Mouse (Mus musculus): Measurements from ENCODE around the gene Zdhhc4. TPM values are rescaled to one million over a fixed set of nuclear protein-coding genes. Genes with fewer than 3 reads are reported as not detected.

Gene Zdhhc4
- polyA plus RNA-seq, 1 experiment from 2014 or later: 68.4 TPM

GRCm38 (mm10) chr5:143315514-143315888 lies 13.6 kb downstream of the Zdhhc4 start:
- WGBS: 12% methylated on average over 8 of the region's 8 CpGs
- H3K36me3 ChIP-seq (ENCODE audit: poor library complexity, severe bottlenecking): peaks cover 75% of the 10 kb centered on the region
- ATAC-seq: no peak

GRCm38 (mm10) chr5:143314730-143315513 lies 14.1 kb downstream of the Zdhhc4 start, which contains the start of gene E130309D02Rik:
Gene E130309D02Rik, minus strand, starts transcription at chr5:143315360.
- Histone ChIP-seq H3K27me3 (no peaks in the 10 kb centered on the region), H3K9me3 (replicated peaks) (no peaks in the 10 kb centered on the region), H3K9ac (peak within 1 kb of the TSS; percentile 95), H3K27ac (peak within 1 kb of the TSS; percentile 96), H3K36me3 (ENCODE audit: poor library complexity, severe bottlenecking) (peaks cover 75% of the 10 kb centered on the region), H3K4me2 (peak within 1 kb of the TSS; percentile 91), H3K4me3 (peak within 1 kb of the TSS; percentile 75), H3K4me1 (peaks cover 26% of the 10 kb centered on the region)
- WGBS: under 1% methylated on average over 101 of the region's 101 CpGs
- peak; percentile 90 for ATAC-seq

More at GRCm38 (mm10) chr5:143315514-143315888, 13.6 kb downstream of the Zdhhc4 start:
- Histone ChIP-seq H3K27ac (no peak overlapping the region; the same call in 1 of the 2 replicates), H3K27me3 (no peaks in the 10 kb centered on the region), H3K9ac (no peak overlapping the region), H3K4me1 (peaks cover 26% of the 10 kb centered on the region), H3K4me3 (peak overlapping the region; percentile 75), H3K9me3 (replicated peaks) (no peaks in the 10 kb centered on the region), H3K4me2 (peak overlapping the region; percentile 91)

GRCm38 (mm10) chr5:143314183-143314729 lies 14.8 kb downstream of the Zdhhc4 start:
- peak overlapping the region; percentile 95 for H3K9ac ChIP-seq
- ATAC-seq: peak; percentile 16; the same call in 1 of the 2 replicates
- H3K36me3 ChIP-seq (ENCODE audit: poor library complexity, severe bottlenecking): peaks cover 75% of the 10 kb centered on the region
- WGBS: under 1% methylated on average over 16 of the region's 16 CpGs
- no peaks in the 10 kb centered on the region for H3K9me3 ChIP-seq (replicated peaks)
- H3K4me1 ChIP-seq: peaks cover 28% of the 10 kb centered on the region
- H3K4me3 ChIP-seq: peak overlapping the region; percentile 75
- H3K4me2 ChIP-seq: peak overlapping the region; percentile 91
- no peaks in the 10 kb centered on the region for H3K27me3 ChIP-seq
- peak overlapping the region; percentile 96 for H3K27ac ChIP-seq

- ATAC-seq: no peak
- H3K27ac ChIP-seq: no peak overlapping the region
- H3K4me3 ChIP-seq: 0 out of 2 replicates have a peak overlapping the region, but pooled peaks have one; percentile 7
- H3K27me3 ChIP-seq: no peaks in the 10 kb centered on the region
- 73% methylated on average over 8 of the region's 8 CpGs for WGBS
- no peak overlapping the region for H3K9ac ChIP-seq
- peaks cover 77% of the 10 kb centered on the region for H3K36me3 ChIP-seq (ENCODE audit: poor library complexity, severe bottlenecking)
- H3K9me3 ChIP-seq (replicated peaks): no peaks in the 10 kb centered on the region
- no peak overlapping the region for H3K4me2 ChIP-seq
- peaks cover 33% of the 10 kb centered on the region for H3K4me1 ChIP-seq
These were observed 17.2 kb downstream of the Zdhhc4 start for GRCm38 (mm10) chr5:143311886-143312285.

- peak overlapping the region; percentile 21; the same call in 1 of the 2 replicates for H3K9ac ChIP-seq
- no peak for ATAC-seq
- no peak overlapping the region for H3K4me3 ChIP-seq
- peaks cover 86% of the 10 kb centered on the region for H3K36me3 ChIP-seq (ENCODE audit: poor library complexity, severe bottlenecking)
- no peak overlapping the region for H3K4me2 ChIP-seq
- H3K27me3 ChIP-seq: no peaks in the 10 kb centered on the region
- 94% methylated on average over 7 of the region's 7 CpGs for WGBS
- no peaks in the 10 kb centered on the region for H3K9me3 ChIP-seq (replicated peaks)
- no peak overlapping the region for H3K27ac ChIP-seq
- peaks cover 40% of the 10 kb centered on the region for H3K4me1 ChIP-seq
These were observed 19.1 kb downstream of the Zdhhc4 start for GRCm38 (mm10) chr5:143309916-143310315.

GRCm38 (mm10) chr5:143308825-143309224 lies 20.2 kb downstream of the Zdhhc4 start:
- Histone ChIP-seq H3K27me3 (no peaks in the 10 kb centered on the region), H3K4me3 (no peak overlapping the region), H3K4me1 (peaks cover 37% of the 10 kb centered on the region), H3K27ac (no peak overlapping the region), H3K36me3 (ENCODE audit: poor library complexity, severe bottlenecking) (peaks cover 95% of the 10 kb centered on the region), H3K4me2 (no peak overlapping the region), H3K9ac (no peak overlapping the region), H3K9me3 (replicated peaks) (no peaks in the 10 kb centered on the region)
- no peak for ATAC-seq
- WGBS: 94% methylated on average over 5 of the region's 5 CpGs

- no peaks in the 10 kb centered on the region for H3K9me3 ChIP-seq (replicated peaks)
- no peak overlapping the region for H3K27ac ChIP-seq
- H3K27me3 ChIP-seq: no peaks in the 10 kb centered on the region
- H3K36me3 ChIP-seq (ENCODE audit: poor library complexity, severe bottlenecking): peaks cover 98% of the 10 kb centered on the region
- ATAC-seq: no peak
- H3K4me1 ChIP-seq: peaks cover 15% of the 10 kb centered on the region; the same call in 1 of the 2 replicates
- 98% methylated on average over 5 of the region's 7 CpGs for WGBS
- no peak overlapping the region for H3K4me2 ChIP-seq
- H3K9ac ChIP-seq: no peak overlapping the region
- H3K4me3 ChIP-seq: no peak overlapping the region
These were observed 24.8 kb downstream of the Zdhhc4 start for GRCm38 (mm10) chr5:143304251-143304650.

- no peak overlapping the region for H3K4me2 ChIP-seq
- no peak overlapping the region for H3K4me3 ChIP-seq
- peaks cover 86% of the 10 kb centered on the region for H3K36me3 ChIP-seq (ENCODE audit: poor library complexity, severe bottlenecking)
- no peak for ATAC-seq
- no peaks in the 10 kb centered on the region for H3K9me3 ChIP-seq (replicated peaks)
- no peaks in the 10 kb centered on the region for H3K27me3 ChIP-seq
- H3K27ac ChIP-seq: no peak overlapping the region
- no peak overlapping the region for H3K9ac ChIP-seq
- H3K4me1 ChIP-seq: 0 out of 2 replicates have a peak, but pooled peaks cover 5% of the 10 kb centered on the region
- WGBS: 85% methylated on average over 8 of the region's 8 CpGs
These were observed 27.8 kb downstream of the Zdhhc4 start for GRCm38 (mm10) chr5:143301296-143301695.

GRCm38 (mm10) chr5:143299686-143300085 lies 29.4 kb downstream of the Zdhhc4 start:
- no peak for ATAC-seq
- Histone ChIP-seq H3K9ac (no peak overlapping the region), H3K4me1 (no peaks in the 10 kb centered on the region), H3K36me3 (ENCODE audit: poor library complexity, severe bottlenecking) (peaks cover 73% of the 10 kb centered on the region), H3K4me2 (no peak overlapping the region), H3K4me3 (no peak overlapping the region), H3K9me3 (replicated peaks) (no peaks in the 10 kb centered on the region), H3K27me3 (peaks cover under 1% of the 10 kb centered on the region; the same call in 1 of the 2 replicates), H3K27ac (no peak overlapping the region)
- 85% methylated on average over 4 of the region's 4 CpGs for WGBS

GRCm38 (mm10) chr5:143298391-143298790 lies 30.7 kb downstream of the Zdhhc4 start:
- 95% methylated on average over 7 of the region's 7 CpGs for WGBS
- H3K4me1 ChIP-seq: peaks cover 6% of the 10 kb centered on the region; the same call in 1 of the 2 replicates
- ATAC-seq: no peak
- H3K27me3 ChIP-seq: peaks cover 14% of the 10 kb centered on the region
- no peak overlapping the region for H3K9ac ChIP-seq
- no peak overlapping the region for H3K4me3 ChIP-seq
- H3K4me2 ChIP-seq: no peak overlapping the region
- H3K27ac ChIP-seq: no peak overlapping the region
- peaks cover 62% of the 10 kb centered on the region for H3K36me3 ChIP-seq (ENCODE audit: poor library complexity, severe bottlenecking)
- H3K9me3 ChIP-seq (replicated peaks): no peaks in the 10 kb centered on the region

- H3K36me3 ChIP-seq (ENCODE audit: poor library complexity, severe bottlenecking): peaks cover 58% of the 10 kb centered on the region
- 97% methylated on average over 9 of the region's 9 CpGs for WGBS
These were observed 31.1 kb downstream of the Zdhhc4 start for GRCm38 (mm10) chr5:143297986-143298385.

GRCm38 (mm10) chr5:143295330-143295729 lies 33.7 kb downstream of the Zdhhc4 start:
- Histone ChIP-seq H3K27ac (no peak overlapping the region), H3K9me3 (replicated peaks) (no peaks in the 10 kb centered on the region), H3K27me3 (peaks cover 44% of the 10 kb centered on the region), H3K4me3 (no peak overlapping the region), H3K4me1 (peaks cover 10% of the 10 kb centered on the region; the same call in 1 of the 2 replicates), H3K36me3 (ENCODE audit: poor library complexity, severe bottlenecking) (peaks cover 32% of the 10 kb centered on the region), H3K4me2 (no peak overlapping the region), H3K9ac (no peak overlapping the region)
- 81% methylated on average over 2 of the region's 2 CpGs for WGBS
- ATAC-seq: no peak

More at GRCm38 (mm10) chr5:143297986-143298385, 31.1 kb downstream of the Zdhhc4 start:
- H3K4me1 ChIP-seq: peaks cover 10% of the 10 kb centered on the region; the same call in 1 of the 2 replicates
- no peak overlapping the region for H3K4me3 ChIP-seq
- no peak overlapping the region for H3K27ac ChIP-seq
- peaks cover 18% of the 10 kb centered on the region for H3K27me3 ChIP-seq
- H3K4me2 ChIP-seq: no peak overlapping the region
- ATAC-seq: no peak
- no peaks in the 10 kb centered on the region for H3K9me3 ChIP-seq (replicated peaks)
- H3K9ac ChIP-seq: no peak overlapping the region
